Mouse (Mus musculus) stomach, postnatal 0 days (tissue): Measurements from ENCODE around the gene Fyb.

Experiments used
- CTCF ChIP-seq: IDR thresholded peaks from 2 replicates; pipeline ENCODE4 v1.5.1; 2016; ENCODE audit warnings: antibody characterized with exemption, low read depth, mild to moderate bottlenecking, moderate library complexity
- EP300 ChIP-seq: optimal IDR thresholded peaks from 2 replicates; pipeline ENCODE3; 2016; ENCODE audit warnings: antibody characterized with exemption

DNA sequence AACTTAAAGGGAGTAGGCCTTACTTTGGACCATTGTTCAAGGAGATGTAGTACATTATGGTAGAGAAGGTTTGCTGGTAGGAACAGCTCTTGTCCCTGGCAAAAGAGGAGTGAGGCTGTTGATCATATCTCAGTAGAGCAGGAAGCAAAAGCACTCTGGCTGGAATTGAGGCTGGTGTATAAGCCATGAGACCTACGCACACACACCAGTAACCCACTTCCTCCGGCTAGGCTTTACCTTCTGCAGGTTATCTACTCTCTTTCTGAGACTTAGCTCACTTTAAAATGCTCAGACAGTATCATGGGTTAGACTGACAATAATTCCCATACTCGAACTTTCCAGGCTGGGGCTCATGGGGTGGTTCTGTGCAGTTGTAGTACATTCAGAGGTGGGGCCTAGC is 2.7 kb downstream of the Fyb start:
- TF ChIP-seq EP300 (no peak), CTCF (no peak)
